Mouse (Mus musculus) cortical plate, adult 2 months (tissue): Measurements from ENCODE around the gene Kdm2b.
A peak's percentile ranks its signal among the peaks of the same experiment; 100 is the strongest.

Experiments used
- CTCF ChIP-seq: fragments of 200-500 bp; IDR thresholded peaks from 2 replicates; pipeline ENCODE4 v1.5.1; 2011; ENCODE audit warnings: mild to moderate bottlenecking, control low read depth, low read length; ENCODE audit not compliant: insufficient read depth; ENCODE audit errors: extremely low read depth
- POLR2A ChIP-seq: fragments of 200-500 bp; IDR thresholded peaks from 2 replicates; pipeline ENCODE4 v1.6.1; 2011; ENCODE audit warnings: mild to moderate bottlenecking, low read length, control low read depth; ENCODE audit not compliant: insufficient read depth; ENCODE audit errors: extremely low read depth

DNA sequence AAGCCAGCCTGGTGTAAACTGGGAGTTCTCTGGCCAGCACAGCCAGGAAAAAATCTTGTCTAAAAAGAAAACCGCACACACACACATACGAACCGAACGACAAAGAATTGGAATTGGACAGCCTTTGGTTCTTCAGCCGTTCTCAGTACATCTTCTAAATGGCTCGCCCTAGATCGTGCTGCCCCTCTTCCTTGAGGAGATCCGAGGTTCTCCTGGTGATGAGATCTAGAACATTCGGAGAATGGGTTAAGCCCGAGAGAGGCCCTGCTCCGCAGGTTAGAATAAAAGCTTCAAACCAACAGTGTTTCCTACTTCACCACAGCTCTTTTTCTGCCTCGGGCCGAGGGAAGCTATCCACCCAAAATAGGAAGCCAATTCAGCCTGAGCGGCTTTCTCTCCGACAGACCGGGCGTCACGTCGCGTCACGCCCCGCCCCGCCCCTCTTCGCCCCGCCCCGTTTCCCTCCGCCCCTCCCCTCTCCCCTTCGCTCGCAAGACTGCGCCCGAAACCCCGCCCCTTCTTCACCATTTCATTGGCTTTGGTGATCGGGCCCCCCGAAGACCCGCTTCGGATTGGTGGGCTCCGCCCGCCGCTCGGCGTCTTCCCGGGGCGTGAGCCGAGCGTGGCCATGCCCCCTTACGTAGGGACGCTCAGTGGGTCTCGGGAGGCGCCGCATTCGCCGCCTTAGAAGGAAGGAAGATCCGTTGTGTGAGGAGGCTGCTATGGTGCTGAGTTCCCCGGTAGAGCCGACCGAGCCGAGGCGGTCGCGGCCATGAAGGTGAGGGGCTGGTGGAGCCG is 139.9 kb downstream of the Kdm2b start, which contains the start of gene Rnf34:
- TF ChIP-seq POLR2A (peak; percentile 99), CTCF (no peak)
